Mouse (Mus musculus) kidney, postnatal 0 days (tissue): Measurements from ENCODE around the gene Gm49510. TPM values are rescaled to one million over a fixed set of nuclear protein-coding genes. Genes with fewer than 3 reads are reported as not detected.

Source experiments
- ATAC-seq: fragments of 200-750 bp; cut with Nextera tagmentation; replicated peaks from 2 replicates; pipeline ENCODE4 v1.8.0; 2017; ENCODE audit warnings: low read depth, moderate number of reproducible peaks, moderate TSS enrichment, moderate library complexity; ENCODE audit not compliant: low FRiP score
- DNase-seq: peaks from one replicate; pipeline ENCODE4 v3.0.0-alpha.2; 2016; ENCODE audit warnings: low spot score
- H3K27ac ChIP-seq: fragments of 300-500 bp; sonication (generic); 2 replicates; pipeline ENCODE4 v1.5.1; 2014; ENCODE audit warnings: mild to moderate bottlenecking
- H3K27me3 ChIP-seq: fragments of 300-500 bp; sonication (generic); 2 replicates; pipeline ENCODE4 v1.6.1; 2014; ENCODE audit warnings: low read length, mixed read lengths; ENCODE audit not compliant: insufficient read depth
- H3K36me3 ChIP-seq: fragments of 300-500 bp; sonication (generic); 2 replicates; pipeline ENCODE4 v1.6.1; 2014; ENCODE audit warnings: low read length, mixed read lengths; ENCODE audit not compliant: insufficient read depth
- H3K4me1 ChIP-seq: fragments of 300-500 bp; sonication (generic); replicated peaks from 2 replicates; pipeline ENCODE4 v1.6.1; 2014; ENCODE audit warnings: antibody characterized with exemption, low read length, mixed read lengths; ENCODE audit not compliant: insufficient read depth
- H3K4me2 ChIP-seq: fragments of 300-500 bp; sonication (generic); 2 replicates; pipeline ENCODE4 v1.6.1; 2014; ENCODE audit warnings: mild to moderate bottlenecking, low read length, moderate library complexity, mixed read lengths
- H3K4me3 ChIP-seq: fragments of 300-500 bp; sonication (generic); replicated peaks from 2 replicates; pipeline ENCODE4 v1.5.1; 2014; ENCODE audit warnings: low read depth, low read length
- H3K9ac ChIP-seq: fragments of 300-500 bp; sonication (generic); 2 replicates; pipeline ENCODE4 v1.6.1; 2014; ENCODE audit warnings: low read depth, low read length
- H3K9me3 ChIP-seq: fragments of 300-500 bp; sonication (generic); replicated peaks from 2 replicates; pipeline ENCODE4 v1.6.1; 2016; ENCODE audit warnings: low read length, inconsistent platforms, mixed read lengths
- CTCF ChIP-seq: IDR thresholded peaks from 2 replicates; pipeline ENCODE4 v1.5.1; 2016; ENCODE audit warnings: antibody characterized with exemption, low read depth, mild to moderate bottlenecking, moderate library complexity
- WGBS: fragments of 180-500 bp; shearing (Covaris S2); extraction: QIAGEN DNeasy Blood & Tissue Kit; methylation state at CpG from one replicate; pipeline ENCODE4 v1.1.7; 2014; 5-methylcytosine and 5-hydroxymethylcytosine counted together
- polyA plus RNA-seq: library from polyadenylated mRNA; unstranded; fragments of >200 nt; fragmentation: Nextera tagmentation; extraction: Ambion mirVana; gene quantifications from 2 replicates; pipeline ENCODE4 v1.2.1, GENCODE M21; 2015

Gm49510 gene
- polyA plus RNA-seq, 1 experiment from 2014 or later = 0.30 TPM

DNA sequence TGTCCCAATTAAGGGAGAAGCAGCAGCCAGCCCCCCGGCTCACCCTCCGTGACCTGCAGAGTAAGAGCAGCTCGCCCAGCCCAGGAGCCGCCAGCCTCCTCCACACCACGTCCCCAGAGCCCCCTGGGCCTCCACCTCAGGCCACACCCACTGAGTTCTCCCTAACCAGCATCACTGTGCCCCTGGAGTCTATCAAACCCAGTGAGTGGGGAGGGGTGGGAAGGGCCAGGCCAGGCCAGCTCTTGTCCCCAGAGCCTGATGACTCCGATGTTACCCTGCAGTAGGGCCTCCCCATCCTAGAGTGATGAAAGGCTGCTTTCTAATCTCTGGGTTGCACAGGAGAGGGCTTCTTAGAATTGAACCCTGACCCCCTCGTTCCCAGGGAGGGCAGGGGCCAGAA lies 7.0 kb upstream of the Gm49510 start:
- no peak overlapping the region for H3K9ac ChIP-seq
- no peaks in the 10 kb centered on the region for H3K27me3 ChIP-seq
- H3K9me3 ChIP-seq = no peaks in the 10 kb centered on the region
- H3K36me3 ChIP-seq = peaks cover 43% of the 10 kb centered on the region
- peaks cover 14% of the 10 kb centered on the region for H3K4me1 ChIP-seq
- H3K4me2 ChIP-seq = no peak overlapping the region
- H3K4me3 ChIP-seq = no peak overlapping the region
- WGBS = 36% methylated on average over 7 of the region's 7 CpGs
- DNase-seq (no peak), ATAC-seq (0 out of 2 replicates have a peak, but pooled peaks have one; percentile 10)
- H3K27ac ChIP-seq = no peak overlapping the region
- no peak for TF ChIP-seq CTCF

DNA sequence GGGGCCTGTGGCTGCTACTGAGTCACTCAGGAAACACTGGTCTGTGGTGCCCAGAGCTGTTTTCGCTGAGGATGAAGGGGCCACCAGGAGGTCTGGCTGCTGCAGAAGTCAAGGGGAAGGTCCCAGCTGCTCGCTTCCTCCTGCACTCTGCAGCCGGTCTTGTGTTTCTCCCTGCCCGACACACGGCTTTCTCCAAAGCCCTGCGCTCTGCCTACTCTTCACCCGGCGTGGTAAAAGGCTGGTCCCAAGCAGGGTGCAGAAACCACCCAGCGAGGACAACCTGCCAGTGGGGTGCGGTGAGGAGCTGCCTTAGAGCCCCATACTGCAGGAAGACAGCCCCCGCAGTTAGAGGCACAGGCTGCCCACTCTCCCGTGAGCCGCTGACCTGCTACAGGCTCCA lies 4.7 kb upstream of the Gm49510 start:
- H3K27ac ChIP-seq = peak overlapping the region; percentile 39; the same call in 1 of the 2 replicates
- H3K36me3 ChIP-seq = peaks cover 27% of the 10 kb centered on the region
- TF ChIP-seq CTCF = no peak
- peak overlapping the region; percentile 13; the same call in 1 of the 2 replicates for H3K9ac ChIP-seq
- ATAC-seq (no peak), DNase-seq (no peak)
- no peaks in the 10 kb centered on the region for H3K9me3 ChIP-seq
- H3K4me3 ChIP-seq = no peak overlapping the region
- H3K4me2 ChIP-seq = no peak overlapping the region
- 59% methylated on average over 13 of the region's 13 CpGs for WGBS
- no peaks in the 10 kb centered on the region for H3K27me3 ChIP-seq
- peaks cover 26% of the 10 kb centered on the region for H3K4me1 ChIP-seq

DNA sequence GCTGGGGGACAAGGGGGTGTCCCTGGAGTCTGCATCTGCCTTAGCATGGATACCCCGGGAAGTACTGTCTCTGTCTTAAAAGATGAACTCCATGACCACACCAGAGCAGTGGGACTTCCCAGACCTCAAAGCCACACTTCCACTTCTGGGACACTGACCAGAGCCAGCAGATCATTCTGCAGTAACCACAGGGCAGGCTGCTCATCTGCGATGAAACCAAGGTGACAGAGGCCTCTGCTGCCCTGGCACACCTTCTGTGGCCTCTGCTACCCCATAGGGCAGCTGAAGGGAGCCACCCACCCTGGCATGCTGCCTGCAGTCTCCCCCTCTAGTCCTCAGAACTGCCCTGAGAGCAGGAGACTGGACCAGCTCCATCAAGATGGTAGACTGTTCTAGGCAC lies 3.7 kb upstream of the Gm49510 start:
- Histone ChIP-seq H3K36me3 (peaks cover 24% of the 10 kb centered on the region), H3K4me1 (peaks cover 33% of the 10 kb centered on the region), H3K9ac (no peak overlapping the region), H3K4me2 (no peak overlapping the region), H3K27me3 (no peaks in the 10 kb centered on the region), H3K9me3 (no peaks in the 10 kb centered on the region), H3K27ac (no peak overlapping the region), H3K4me3 (no peak overlapping the region)
- ATAC-seq (no peak), DNase-seq (no peak)
- no peak for TF ChIP-seq CTCF
- WGBS = 70% methylated on average over 2 of the region's 2 CpGs

DNA sequence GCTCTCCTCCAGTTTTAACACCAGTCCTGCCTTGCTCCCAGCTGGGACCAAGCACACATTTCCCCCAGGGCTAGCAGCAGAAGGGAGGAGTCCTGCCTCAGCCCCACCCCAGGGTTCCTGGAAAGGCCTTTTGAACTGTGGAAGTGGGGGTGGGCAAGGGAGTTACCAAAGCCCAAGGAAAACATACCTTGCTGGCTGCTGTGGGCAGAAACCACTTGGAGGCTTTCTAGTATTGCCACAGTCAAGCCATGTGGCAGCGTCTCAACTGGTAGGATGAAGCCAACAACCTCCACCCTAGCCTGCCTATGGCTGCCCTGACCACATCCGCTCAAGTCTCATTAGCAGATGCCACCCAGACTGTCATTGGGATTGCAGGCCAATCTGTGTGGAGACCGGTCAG lies 3.3 kb upstream of the Gm49510 start:
- ATAC-seq (no peak), DNase-seq (no peak)
- Histone ChIP-seq H3K27me3 (no peaks in the 10 kb centered on the region), H3K9me3 (no peaks in the 10 kb centered on the region), H3K36me3 (peaks cover 24% of the 10 kb centered on the region), H3K4me3 (no peak overlapping the region), H3K4me2 (no peak overlapping the region), H3K27ac (0 out of 2 replicates have a peak overlapping the region, but pooled peaks have one; percentile 13), H3K4me1 (peaks cover 37% of the 10 kb centered on the region), H3K9ac (no peak overlapping the region)
- 82% methylated on average over 3 of the region's 3 CpGs for WGBS
- no peak for TF ChIP-seq CTCF

DNA sequence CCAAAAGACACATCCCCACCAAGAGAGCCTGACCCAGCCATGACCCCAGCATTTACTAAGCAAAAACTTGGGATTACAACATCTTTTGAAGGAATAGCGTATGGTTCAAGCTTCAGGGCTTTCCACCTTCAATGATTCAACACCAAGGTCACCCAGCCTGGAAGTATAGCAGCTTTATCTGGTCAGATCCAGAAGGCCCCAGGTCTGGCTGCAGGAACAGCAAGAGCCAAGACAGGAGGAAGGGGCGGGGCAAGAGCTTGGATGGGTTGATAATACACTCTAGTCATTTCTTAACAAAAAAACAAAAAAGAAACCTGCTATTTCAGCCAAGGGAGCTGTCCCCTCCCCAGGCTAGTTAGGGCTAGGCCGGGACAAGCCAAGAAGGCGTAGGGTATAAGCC lies 2.0 kb upstream of the Gm49510 start:
- H3K9ac ChIP-seq = no peak overlapping the region
- H3K4me2 ChIP-seq = no peak overlapping the region
- no peak overlapping the region; the same call in 1 of the 2 replicates for H3K27ac ChIP-seq
- ATAC-seq (no peak), DNase-seq (no peak)
- H3K36me3 ChIP-seq = peaks cover 14% of the 10 kb centered on the region
- peaks cover 38% of the 10 kb centered on the region for H3K4me1 ChIP-seq
- WGBS = 91% methylated on average over 4 of the region's 4 CpGs
- no peak overlapping the region for H3K4me3 ChIP-seq
- no peaks in the 10 kb centered on the region for H3K9me3 ChIP-seq
- H3K27me3 ChIP-seq = no peaks in the 10 kb centered on the region
- no peak for TF ChIP-seq CTCF

DNA sequence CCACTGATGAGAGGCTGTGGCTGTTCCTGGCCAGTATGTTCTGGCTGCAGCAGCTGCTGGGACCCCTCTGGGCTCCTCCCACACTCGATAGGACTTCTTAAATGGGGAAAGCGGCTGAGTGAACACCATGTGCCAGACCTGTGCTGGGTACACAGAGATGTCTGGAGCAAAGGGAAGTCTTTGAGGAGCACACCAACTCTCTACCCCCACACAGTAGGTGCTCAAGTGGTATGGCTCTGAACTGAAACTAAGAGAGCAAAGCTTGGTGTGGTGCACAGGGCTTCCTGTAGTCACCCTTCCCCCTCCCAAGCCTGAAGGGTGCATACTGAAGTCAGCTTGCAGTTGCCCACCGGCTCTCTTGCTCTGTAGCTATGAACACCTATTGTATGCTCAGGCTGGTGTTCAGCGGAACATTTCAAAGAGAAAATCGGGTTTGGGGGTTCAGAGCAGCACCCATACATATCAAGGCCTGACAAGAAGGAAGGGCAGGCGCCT lies 913 bp upstream of the Gm49510 start:
- Histone ChIP-seq H3K4me3 (no peak overlapping the region), H3K9me3 (no peaks in the 10 kb centered on the region), H3K36me3 (peaks cover 4% of the 10 kb centered on the region; the same call in 1 of the 2 replicates), H3K4me1 (peaks cover 37% of the 10 kb centered on the region), H3K4me2 (peak overlapping the region; percentile 83; the same call in 1 of the 2 replicates), H3K9ac (no peak overlapping the region), H3K27ac (peak overlapping the region; percentile 51), H3K27me3 (no peaks in the 10 kb centered on the region)
- no peak for TF ChIP-seq CTCF
- ATAC-seq (no peak), DNase-seq (peak; percentile 50)
- WGBS = 48% methylated on average over 6 of the region's 6 CpGs
